Mouse (Mus musculus): Measurements from ENCODE around the gene Psmb5.

GRCm38 (mm10) chr14:54642224-54642944, 24.6 kb upstream of the Psmb5 start:
- TF ChIP-seq CTCF (conservative IDR thresholded peaks at IDR 0.05 in 1 of 2, IDR thresholded peaks at IDR 0.05 in 1 of 2; ENCODE audit: low read depth in 2 of 2, low read length in 2 of 2), result no peak
- TF ChIP-seq POLR2A (IDR thresholded peaks at IDR 0.05; ENCODE audit: low read depth, low read length), result no peak
- no peak for TF ChIP-seq USF2 (conservative IDR thresholded peaks at IDR 0.05; ENCODE audit: low read depth, low read length)
- no peak for TF ChIP-seq EP300 (IDR thresholded peaks at IDR 0.05; ENCODE audit: low read length)
- TF ChIP-seq ZNF384 (IDR thresholded peaks at IDR 0.05; ENCODE audit: low read depth, low read length), result no peak
- no peak for TF ChIP-seq GABPA (IDR thresholded peaks at IDR 0.05; ENCODE audit: insufficient replicate concordance, low read depth, low read length)
- no peak for TF ChIP-seq CHD2 (IDR thresholded peaks at IDR 0.05; ENCODE audit: low read length)
- TF ChIP-seq RAD21 (IDR thresholded peaks at IDR 0.05; ENCODE audit: low read depth, low read length), result no peak
- TF ChIP-seq TCF12 (IDR thresholded peaks at IDR 0.05; ENCODE audit: low read depth, low read length), result no peak
- no peak for TF ChIP-seq ZC3H11A (IDR thresholded peaks at IDR 0.05; ENCODE audit: low read depth, low read length)
